Mouse (Mus musculus): Measurements from ENCODE around the gene Psmd12. TPM values are rescaled to one million over a fixed set of nuclear protein-coding genes. Genes with fewer than 3 reads are reported as not detected.
A peak's percentile ranks its signal among the peaks of the same experiment; 100 is the strongest.

Psmd12 gene
- polyA plus RNA-seq, 1 experiment: 76.4 TPM

DNA sequence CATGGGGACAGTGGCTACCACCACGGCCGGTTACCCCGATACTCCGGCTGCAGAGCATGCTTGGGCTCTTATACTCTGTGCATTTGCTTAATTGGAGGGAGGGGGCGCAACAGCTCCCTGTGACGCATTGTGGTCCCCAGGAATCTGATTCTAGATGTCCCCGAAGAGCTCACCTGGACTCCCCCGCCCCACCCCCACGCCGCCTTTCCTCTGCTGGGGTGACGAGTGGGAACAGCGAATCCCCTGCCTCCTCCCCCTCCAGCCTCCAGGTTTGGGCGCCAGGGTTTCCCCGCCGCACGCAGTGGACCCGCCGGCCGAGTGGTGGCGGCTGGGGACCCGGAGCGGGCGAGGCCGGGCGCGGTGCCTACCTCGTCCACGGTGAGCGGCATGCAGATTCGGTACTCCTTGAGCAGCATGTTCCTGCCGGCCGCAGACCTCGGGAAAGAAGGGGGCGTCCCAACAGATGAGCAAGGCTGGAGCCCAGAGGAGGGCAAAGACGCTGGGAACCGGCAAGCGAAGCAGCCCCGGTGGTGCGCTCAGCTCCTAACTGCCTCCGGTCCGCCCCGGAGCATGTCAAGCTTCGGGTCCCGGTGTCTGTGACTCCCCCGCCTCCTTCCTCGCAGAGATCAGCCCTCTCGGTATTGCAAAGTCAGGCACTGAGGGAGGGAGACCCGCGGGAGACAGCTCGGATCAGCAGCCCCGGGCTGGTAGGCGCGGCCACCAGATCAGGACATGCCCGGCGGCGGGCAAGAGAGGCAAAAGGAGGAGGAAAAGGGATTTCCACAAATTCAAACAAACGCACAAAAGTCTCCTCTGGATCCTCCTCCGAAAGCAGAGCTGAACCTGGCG is 9.5 kb upstream of the Psmd12 start:
- peaks cover 6% of the 10 kb centered on the region; the same call in 1 of the 2 replicates for H3K4me1 ChIP-seq (ENCODE audit: control insufficient read depth, insufficient read depth, low read length)
- TF ChIP-seq POLR2A (IDR thresholded peaks at IDR 0.05; ENCODE audit: borderline replicate concordance, insufficient read depth, low read length): no peak
- no peak for TF ChIP-seq CTCF (IDR thresholded peaks at IDR 0.05; ENCODE audit: borderline replicate concordance, insufficient read depth, low read depth, low read length)
- under 1% methylated on average over 59 of the region's 59 CpGs for WGBS
- peak overlapping the region; percentile 72 for H3K4me3 ChIP-seq (replicated peaks; ENCODE audit: insufficient read depth, low read depth, low read length)
- H3K27me3 ChIP-seq (ENCODE audit: control insufficient read depth, insufficient read depth, low read length): no peaks in the 10 kb centered on the region
- peak overlapping the region; percentile 63 for H3K27ac ChIP-seq (ENCODE audit: insufficient read depth, low read length)
- peak; percentile 76 to 83 for DNase-seq

DNA sequence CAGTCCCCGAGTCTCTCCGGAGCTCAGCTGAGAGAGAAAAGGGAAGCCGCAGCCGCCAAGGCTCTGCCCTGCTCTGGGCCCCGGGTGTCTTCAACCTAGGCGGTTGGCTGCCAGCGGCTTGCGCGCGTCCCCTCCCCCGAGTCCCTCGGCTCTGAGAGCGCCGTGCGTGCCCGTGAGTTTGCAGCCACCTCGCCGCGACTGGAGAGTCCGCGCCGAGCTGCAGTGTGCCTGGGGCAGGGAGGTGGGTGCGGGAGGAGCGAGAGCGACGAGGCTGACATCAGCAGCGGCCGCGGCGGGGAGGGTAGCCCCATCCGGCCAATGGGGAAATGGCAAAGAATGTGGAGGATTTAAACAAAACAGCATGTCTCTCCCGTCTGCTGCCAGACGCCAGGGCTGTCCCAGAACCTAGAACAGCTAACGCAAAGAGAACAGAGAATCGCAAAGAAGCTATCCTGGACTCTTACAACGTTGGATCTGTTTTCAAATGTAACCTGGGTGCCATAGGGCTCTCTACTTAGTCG is 8.7 kb upstream of the Psmd12 start, which contains the start of gene Pitpnc1:
Gene Pitpnc1, minus strand, starts transcription at position 179 of the 521 bp plus-strand sequence.
- peak; percentile 90 to 94 for DNase-seq
- peaks cover 6% of the 10 kb centered on the region; the same call in 1 of the 2 replicates for H3K4me1 ChIP-seq (ENCODE audit: control insufficient read depth, insufficient read depth, low read length)
- WGBS: under 1% methylated on average over 37 of the region's 37 CpGs
- TF ChIP-seq CTCF (IDR thresholded peaks at IDR 0.05; ENCODE audit: borderline replicate concordance, insufficient read depth, low read depth, low read length) (no peak), POLR2A (IDR thresholded peaks at IDR 0.05; ENCODE audit: borderline replicate concordance, insufficient read depth, low read length) (peak; percentile 95)
- peak within 1 kb of the TSS; percentile 72 for H3K4me3 ChIP-seq (replicated peaks; ENCODE audit: insufficient read depth, low read depth, low read length)
- peak within 1 kb of the TSS; percentile 63 for H3K27ac ChIP-seq (ENCODE audit: insufficient read depth, low read length)
- H3K27me3 ChIP-seq (ENCODE audit: control insufficient read depth, insufficient read depth, low read length): no peaks in the 10 kb centered on the region

DNA sequence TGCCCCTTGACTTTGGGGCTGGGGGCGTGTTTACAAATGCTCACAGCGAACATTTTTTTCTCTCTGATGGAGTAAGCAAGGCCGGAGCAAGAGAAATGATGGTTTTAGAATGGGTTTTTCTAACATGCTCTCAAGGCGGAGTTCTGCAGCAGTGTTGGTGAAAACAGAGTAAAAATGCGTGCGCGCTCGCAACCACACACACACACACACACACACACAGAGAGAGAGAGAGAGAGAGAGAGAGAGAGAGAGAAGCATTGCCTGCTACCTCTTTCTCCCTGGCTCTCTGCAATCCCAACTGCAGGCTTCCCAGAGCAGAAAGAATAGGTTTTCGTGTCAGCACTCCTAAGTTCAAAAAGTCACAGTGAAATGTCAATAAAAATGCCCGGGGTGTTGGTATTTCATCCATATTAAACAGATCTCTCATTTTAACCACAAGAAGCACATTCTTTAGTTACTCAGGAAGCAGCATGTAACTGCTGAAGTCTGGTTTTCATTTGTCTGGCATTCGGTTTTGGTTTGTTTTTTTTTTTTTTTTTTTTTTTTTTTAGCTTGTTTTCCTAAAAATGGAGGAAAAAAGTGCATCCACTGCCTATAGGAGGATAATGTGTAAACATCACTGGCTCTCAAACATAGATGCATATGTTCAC is 8.1 kb upstream of the Psmd12 start:
- H3K4me1 ChIP-seq (ENCODE audit: control insufficient read depth, insufficient read depth, low read length): peaks cover 6% of the 10 kb centered on the region; the same call in 1 of the 2 replicates
- no peak overlapping the region for H3K27ac ChIP-seq (ENCODE audit: insufficient read depth, low read length)
- no peak for DNase-seq
- no peaks in the 10 kb centered on the region for H3K27me3 ChIP-seq (ENCODE audit: control insufficient read depth, insufficient read depth, low read length)
- peak overlapping the region; percentile 72 for H3K4me3 ChIP-seq (replicated peaks; ENCODE audit: insufficient read depth, low read depth, low read length)
- TF ChIP-seq CTCF (IDR thresholded peaks at IDR 0.05; ENCODE audit: borderline replicate concordance, insufficient read depth, low read depth, low read length) (no peak), POLR2A (IDR thresholded peaks at IDR 0.05; ENCODE audit: borderline replicate concordance, insufficient read depth, low read length) (no peak)
- 24% methylated on average over 11 of the region's 11 CpGs for WGBS

DNA sequence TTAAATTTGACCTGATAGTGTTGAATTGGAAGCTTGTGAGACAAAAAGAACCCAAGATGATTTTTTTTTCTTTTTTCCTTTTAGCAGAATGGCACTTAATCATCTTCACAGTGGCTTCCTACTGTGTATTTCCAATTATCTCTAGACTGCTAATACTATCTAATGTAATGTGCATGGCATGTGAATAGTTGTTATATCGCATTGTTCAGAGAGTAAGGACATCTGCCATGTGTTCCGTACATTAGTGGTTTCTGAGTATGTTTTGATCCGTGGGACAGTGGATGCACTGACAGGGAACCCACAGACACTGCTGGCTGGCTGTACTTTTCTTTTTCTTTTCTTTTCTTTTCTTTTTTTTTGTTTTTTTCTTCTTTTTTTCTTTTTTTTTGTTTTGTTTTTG is 7.0 kb upstream of the Psmd12 start:
- WGBS: 93% methylated on average over 3 of the region's 3 CpGs

DNA sequence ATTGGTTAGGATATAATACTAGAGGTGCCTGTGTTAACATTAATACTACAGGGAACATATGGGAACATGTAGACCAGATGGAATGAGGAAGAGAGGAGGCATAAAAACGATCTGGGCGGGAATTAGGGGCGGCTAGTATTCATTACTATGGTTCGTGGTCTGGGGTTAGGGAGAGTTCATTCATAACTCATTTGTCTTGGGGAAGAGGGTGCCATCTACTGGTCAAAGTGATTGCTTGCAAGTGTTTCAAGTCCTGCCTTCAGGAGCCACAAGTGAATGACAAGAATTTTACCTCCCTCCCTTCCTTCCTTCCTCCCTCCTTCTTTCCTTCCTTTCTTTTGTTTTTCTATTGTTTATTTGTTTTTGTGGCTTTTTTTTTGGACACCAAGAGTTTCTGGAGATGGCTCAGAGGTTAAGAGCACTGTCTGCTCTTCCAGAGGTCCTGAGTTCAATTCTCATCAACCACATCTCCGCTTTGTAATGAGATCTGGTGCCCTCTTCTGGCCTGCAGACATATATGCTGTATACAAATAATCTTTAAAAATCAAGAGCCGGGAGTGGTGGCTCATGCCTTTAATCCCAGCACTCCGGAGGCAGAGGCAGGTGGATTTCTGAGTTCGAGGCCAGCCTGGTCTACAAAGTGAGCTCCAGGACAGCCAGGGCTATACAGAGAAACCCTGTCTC is 6.0 kb upstream of the Psmd12 start:
- no peak overlapping the region for H3K27ac ChIP-seq (ENCODE audit: insufficient read depth, low read length)
- WGBS: 23% methylated on average over 8 of the region's 8 CpGs
- no peaks in the 10 kb centered on the region for H3K27me3 ChIP-seq (ENCODE audit: control insufficient read depth, insufficient read depth, low read length)
- peaks cover 3% of the 10 kb centered on the region; the same call in 1 of the 2 replicates for H3K4me1 ChIP-seq (ENCODE audit: control insufficient read depth, insufficient read depth, low read length)
- H3K4me3 ChIP-seq (replicated peaks; ENCODE audit: insufficient read depth, low read depth, low read length): no peak overlapping the region
- DNase-seq: peak; percentile 41 to 68
- peak; percentile 71 for TF ChIP-seq CTCF (IDR thresholded peaks at IDR 0.05; ENCODE audit: borderline replicate concordance, insufficient read depth, low read depth, low read length)
- TF ChIP-seq POLR2A (IDR thresholded peaks at IDR 0.05; ENCODE audit: borderline replicate concordance, insufficient read depth, low read length): no peak

More for the DNA sequence above, 7.0 kb upstream of the Psmd12 start:
- TF ChIP-seq CTCF (IDR thresholded peaks at IDR 0.05; ENCODE audit: borderline replicate concordance, insufficient read depth, low read depth, low read length) (no peak), POLR2A (IDR thresholded peaks at IDR 0.05; ENCODE audit: borderline replicate concordance, insufficient read depth, low read length) (no peak)
- Histone ChIP-seq H3K27ac (ENCODE audit: insufficient read depth, low read length) (no peak overlapping the region), H3K4me1 (ENCODE audit: control insufficient read depth, insufficient read depth, low read length) (peaks cover 6% of the 10 kb centered on the region; the same call in 1 of the 2 replicates), H3K4me3 (replicated peaks; ENCODE audit: insufficient read depth, low read depth, low read length) (no peak overlapping the region), H3K27me3 (ENCODE audit: control insufficient read depth, insufficient read depth, low read length) (no peaks in the 10 kb centered on the region)
- no peak for DNase-seq

DNA sequence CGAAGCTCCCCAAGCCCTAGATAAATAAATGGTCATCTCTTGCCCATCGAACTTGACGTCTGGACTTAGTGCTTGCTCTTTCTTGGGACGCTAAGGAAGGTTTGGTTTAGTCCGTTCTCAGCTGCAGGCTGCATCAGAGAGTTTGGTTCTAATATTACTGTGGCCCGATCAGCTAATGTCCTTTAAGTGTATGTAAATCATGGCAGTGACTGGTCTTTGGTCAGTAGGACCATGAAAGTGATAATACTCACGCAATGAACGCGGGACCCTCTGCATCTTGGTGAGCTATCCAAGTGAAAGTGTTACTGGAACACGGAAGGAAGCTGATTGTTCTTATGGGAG is 549 bp downstream of the Psmd12 start:
- no peaks in the 10 kb centered on the region for H3K27me3 ChIP-seq (ENCODE audit: control insufficient read depth, insufficient read depth, low read length)
- H3K4me1 ChIP-seq (ENCODE audit: control insufficient read depth, insufficient read depth, low read length): peaks cover 4% of the 10 kb centered on the region; the same call in 1 of the 2 replicates
- peak overlapping the region; percentile 82 for H3K4me3 ChIP-seq (replicated peaks; ENCODE audit: insufficient read depth, low read depth, low read length)
- peak overlapping the region; percentile 89 for H3K27ac ChIP-seq (ENCODE audit: insufficient read depth, low read length)
- DNase-seq: no peak
- TF ChIP-seq CTCF (IDR thresholded peaks at IDR 0.05; ENCODE audit: borderline replicate concordance, insufficient read depth, low read depth, low read length): no peak
- no peak for TF ChIP-seq POLR2A (IDR thresholded peaks at IDR 0.05; ENCODE audit: borderline replicate concordance, insufficient read depth, low read length)
- WGBS: under 1% methylated on average over 10 of the region's 10 CpGs

DNA sequence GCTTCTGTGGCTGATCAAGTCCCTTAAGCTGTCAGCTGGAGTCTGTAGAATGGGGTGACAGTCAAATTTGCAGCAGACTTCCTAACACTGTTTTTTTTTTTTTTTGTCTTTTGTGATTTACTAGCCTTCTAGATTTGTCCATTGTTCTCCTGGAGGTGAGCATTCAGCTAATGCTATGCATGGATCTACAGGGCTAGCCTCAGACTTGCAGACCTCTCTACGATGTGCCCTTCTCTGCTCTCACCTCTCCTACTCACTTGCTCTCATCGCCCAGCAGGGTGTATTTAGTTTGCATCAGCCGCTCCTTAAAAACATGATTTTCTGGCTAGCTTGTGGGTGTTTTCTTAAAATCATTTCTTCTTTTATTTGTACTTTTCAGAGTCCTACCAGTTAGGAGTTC is 5.1 kb downstream of the Psmd12 start:
- 87% methylated on average over 3 of the region's 3 CpGs for WGBS
- no peak overlapping the region for H3K4me3 ChIP-seq (replicated peaks; ENCODE audit: insufficient read depth, low read depth, low read length)
- H3K4me1 ChIP-seq (ENCODE audit: control insufficient read depth, insufficient read depth, low read length): peaks cover 4% of the 10 kb centered on the region; the same call in 1 of the 2 replicates
- H3K27me3 ChIP-seq (ENCODE audit: control insufficient read depth, insufficient read depth, low read length): no peaks in the 10 kb centered on the region
- no peak overlapping the region for H3K27ac ChIP-seq (ENCODE audit: insufficient read depth, low read length)
- no peak for DNase-seq
- no peak for TF ChIP-seq POLR2A (IDR thresholded peaks at IDR 0.05; ENCODE audit: borderline replicate concordance, insufficient read depth, low read length)
- TF ChIP-seq CTCF (IDR thresholded peaks at IDR 0.05; ENCODE audit: borderline replicate concordance, insufficient read depth, low read depth, low read length): no peak
